Mouse (Mus musculus) lung, postnatal 4 days (tissue): ENCODE results near the gene Arhgap23.

Experiments
- DNase-seq, 2 experiments: peaks; one replicate each; pipeline ENCODE4 v3.0.0; 2021

The Arhgap23 gene

GRCm38 (mm10) chr11:97466444-97467160, 51.3 kb downstream of the Arhgap23 start:
- DNase-seq: no peak

GRCm38 (mm10) chr11:97468639-97469287, 53.4 kb downstream of the Arhgap23 start:
- DNase-seq: peak; percentile 76 to 88

DNA sequence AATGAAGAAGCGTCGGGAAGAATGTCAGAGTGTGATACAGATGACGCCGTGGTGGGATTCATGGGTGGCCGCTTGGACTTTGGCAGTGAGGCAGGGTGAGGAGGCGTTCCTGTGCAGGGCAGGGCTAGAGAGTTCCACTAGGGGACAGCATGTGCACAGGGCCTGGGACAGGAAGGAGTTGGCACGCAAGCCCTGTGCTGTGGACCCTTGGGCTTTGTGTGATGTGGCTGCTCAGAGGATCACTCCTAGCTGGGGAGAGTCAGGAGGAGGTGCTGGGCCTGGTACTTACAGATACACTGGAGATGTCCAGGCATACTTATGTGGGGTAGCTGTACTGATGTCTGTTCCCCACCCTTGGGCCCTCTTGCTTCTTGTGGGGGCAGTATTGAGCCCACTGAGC, 54.5 kb downstream of the Arhgap23 start:
- DNase-seq: no peak

GRCm38 (mm10) chr11:97471276-97471675, 55.9 kb downstream of the Arhgap23 start:
- no peak for DNase-seq

GRCm38 (mm10) chr11:97476334-97477095, 61.2 kb downstream of the Arhgap23 start:
- DNase-seq: peak in 1 of 2 experiments; percentile 71

GRCm38 (mm10) chr11:97477431-97477830, 62.1 kb downstream of the Arhgap23 start:
- DNase-seq: no peak

DNA sequence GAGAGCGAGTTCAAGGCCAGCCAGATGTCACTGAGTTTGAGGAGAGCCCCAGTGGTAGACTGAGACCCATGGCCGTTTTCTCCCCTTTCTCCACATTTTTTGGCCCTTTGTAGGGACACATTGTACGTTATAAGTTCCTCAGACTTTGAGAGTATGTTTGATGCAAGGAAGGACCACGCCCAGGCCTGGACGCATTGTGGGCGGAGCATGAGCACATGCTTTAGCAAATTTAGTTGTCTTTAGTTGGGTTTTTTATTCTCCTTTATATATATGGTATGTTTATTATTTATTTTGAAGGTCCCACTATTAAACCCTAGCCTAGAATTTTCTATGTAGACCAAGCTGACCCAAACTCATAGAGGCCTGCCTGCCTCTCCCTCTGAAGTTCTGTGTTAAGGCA, 63.0 kb downstream of the Arhgap23 start:
- DNase-seq: no peak

DNA sequence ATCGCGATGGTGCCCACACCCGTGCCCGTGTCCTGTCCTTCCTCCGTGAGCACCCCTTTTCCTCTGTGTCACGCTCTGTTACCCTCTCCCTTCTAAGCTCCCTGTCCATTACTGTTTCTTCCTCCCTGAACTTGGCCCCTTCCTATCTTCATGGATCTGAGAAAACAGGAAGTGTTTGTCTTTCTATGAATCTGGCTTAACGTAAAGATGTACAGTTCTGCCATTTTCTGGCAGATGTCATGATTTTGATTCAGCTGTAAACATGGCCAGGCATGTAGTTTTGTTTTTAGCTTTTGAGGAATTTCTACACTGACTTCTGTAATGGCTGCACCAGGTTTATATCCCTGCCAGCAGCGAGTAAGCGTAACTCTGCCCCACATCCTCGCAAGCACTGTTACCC, 63.8 kb downstream of the Arhgap23 start:
- DNase-seq: no peak

DNA sequence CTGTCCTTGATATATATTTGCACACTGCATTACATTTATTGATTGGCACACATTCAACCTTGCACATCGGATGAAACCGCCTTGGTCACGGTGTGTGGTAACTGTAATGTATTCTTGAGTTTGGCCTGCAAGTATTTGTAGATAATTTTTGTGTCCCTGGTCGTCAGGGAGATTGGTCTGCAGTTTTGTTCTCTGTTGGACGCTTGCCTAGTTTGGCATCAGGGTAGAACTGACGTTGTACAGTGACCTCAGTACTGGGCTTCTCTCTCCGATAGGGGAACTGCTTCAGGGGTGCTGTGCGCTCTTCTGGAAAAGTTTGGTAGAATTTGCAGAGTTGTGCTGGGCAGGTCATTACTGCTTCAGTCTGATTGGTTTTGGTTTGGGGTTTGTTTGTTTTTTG, 64.5 kb downstream of the Arhgap23 start:
- DNase-seq: no peak

GRCm38 (mm10) chr11:97485661-97486060, 70.3 kb downstream of the Arhgap23 start:
- DNase-seq: no peak

DNA sequence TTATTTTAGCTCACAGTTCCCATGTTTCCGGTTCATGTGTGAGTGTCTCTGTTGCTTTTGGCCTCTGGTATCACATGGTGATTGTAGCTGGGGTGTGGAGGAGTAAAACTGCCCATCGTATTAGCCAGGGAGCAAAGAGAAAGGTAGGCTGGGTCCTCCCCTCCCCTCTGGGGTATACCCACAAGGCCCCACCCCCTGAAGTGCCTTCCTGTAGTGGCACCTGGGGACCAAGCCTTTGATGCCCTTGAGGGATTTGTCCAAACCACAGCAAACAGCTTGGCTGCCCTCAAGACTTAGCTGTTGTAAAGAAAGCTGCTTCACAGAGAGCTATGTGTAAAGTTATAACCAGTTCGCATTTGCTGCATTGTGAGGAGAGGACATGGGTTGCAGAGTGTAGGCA, 72.3 kb downstream of the Arhgap23 start:
- no peak for DNase-seq

DNA sequence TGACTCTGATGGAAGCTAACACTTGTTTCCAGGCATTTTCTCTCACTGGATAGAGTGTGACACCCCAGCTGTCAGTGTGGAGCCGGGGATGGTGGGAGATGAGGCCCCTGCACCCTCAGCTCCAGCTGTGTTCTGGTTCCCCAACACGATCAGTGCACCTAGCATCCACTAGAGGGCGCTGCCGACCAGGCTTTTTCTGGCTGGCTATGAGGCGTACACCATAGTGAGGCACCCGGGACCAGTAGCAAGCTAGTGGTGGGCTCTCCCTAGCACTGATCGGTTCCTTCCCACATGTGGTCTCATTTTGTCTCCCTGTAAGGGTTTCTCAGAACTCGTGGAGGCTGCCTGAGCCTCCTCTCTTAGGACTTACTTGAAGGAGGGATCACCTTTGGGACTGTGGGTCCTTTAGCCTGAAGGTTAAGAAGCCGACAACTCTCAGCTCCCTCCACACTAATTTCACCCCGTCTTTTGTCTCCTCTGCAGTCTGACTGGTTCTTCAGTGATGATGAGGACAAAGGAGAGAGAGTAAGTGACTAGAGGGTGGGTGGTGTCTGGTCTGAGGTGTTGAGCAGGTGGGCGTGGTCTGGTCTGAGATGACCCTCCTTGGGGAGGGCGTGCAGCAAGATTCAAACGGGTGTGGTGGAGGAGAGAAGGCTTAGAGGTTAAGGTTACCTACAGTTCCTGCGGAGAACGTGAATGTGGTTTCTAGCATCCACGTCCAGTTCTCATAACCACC, 74.4 kb downstream of the Arhgap23 start:
- DNase-seq: peak; percentile 69 to 84

- no peak for DNase-seq
Measured at GRCm38 (mm10) chr11:97491640-97492039, 76.3 kb downstream of the Arhgap23 start.

GRCm38 (mm10) chr11:97492836-97493235, 77.5 kb downstream of the Arhgap23 start:
- DNase-seq: no peak

DNA sequence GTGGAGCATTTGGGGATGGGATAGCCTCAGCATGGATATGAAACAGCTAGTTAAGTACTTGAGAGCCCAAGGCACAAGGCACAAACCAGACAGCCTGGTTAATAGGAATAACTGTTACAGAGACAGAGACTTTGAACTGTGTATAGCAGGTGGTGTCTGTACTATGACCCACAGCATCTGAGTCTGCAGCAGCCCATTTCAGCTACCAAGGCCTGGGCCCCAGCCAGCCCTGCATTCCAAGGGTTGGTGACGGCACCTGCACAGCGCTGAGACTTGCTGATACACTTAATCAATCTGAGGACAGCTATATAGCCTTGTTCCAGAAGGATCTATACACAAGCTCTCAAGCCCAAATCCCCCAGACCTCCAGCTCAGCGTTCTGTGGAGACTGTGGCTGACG, 82.2 kb downstream of the Arhgap23 start:
- DNase-seq: no peak

- DNase-seq: no peak
Measured at GRCm38 (mm10) chr11:97499865-97500719, 84.8 kb downstream of the Arhgap23 start, which contains the start of gene 4933428G20Rik. 4933428G20Rik (minus strand) TSS chr11:97500340.

GRCm38 (mm10) chr11:97500720-97501448, 85.6 kb downstream of the Arhgap23 start:
- DNase-seq: no peak

GRCm38 (mm10) chr11:97502383-97502782, 87.0 kb downstream of the Arhgap23 start:
- peak in 1 of 2 experiments; percentile 26 for DNase-seq

- DNase-seq: no peak
Measured at GRCm38 (mm10) chr11:97502846-97503245, 87.5 kb downstream of the Arhgap23 start.

DNA sequence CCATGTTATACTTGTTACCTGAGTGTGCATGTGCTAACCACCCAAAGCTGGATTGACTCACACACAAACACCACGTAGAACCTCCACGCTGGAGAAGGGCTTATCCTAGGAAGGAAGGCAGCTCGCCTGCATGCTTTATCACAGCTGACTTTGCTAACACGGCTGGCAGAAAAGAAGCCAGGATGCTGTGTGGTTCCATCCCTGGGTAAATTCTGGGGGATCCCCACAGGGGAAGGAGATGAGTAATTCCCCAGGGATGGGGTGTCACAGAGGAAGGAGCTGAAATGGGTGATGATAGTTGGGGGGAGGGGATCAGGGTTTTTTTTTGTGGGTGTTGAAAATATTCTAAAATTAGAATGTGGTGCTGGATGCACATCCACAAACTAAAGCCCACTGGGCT, 90.5 kb downstream of the Arhgap23 start:
- no peak for DNase-seq

GRCm38 (mm10) chr11:97506331-97506730, 91.0 kb downstream of the Arhgap23 start:
- DNase-seq: no peak
